Mouse (Mus musculus): ENCODE measurements around the gene Gas2l3. TPM values are rescaled to one million over a fixed set of nuclear protein-coding genes. Genes with fewer than 3 reads are reported as not detected.

The Gas2l3 gene
- total RNA-seq (2021), result 1 to 10 TPM; 2.3 to 2.8 TPM

DNA sequence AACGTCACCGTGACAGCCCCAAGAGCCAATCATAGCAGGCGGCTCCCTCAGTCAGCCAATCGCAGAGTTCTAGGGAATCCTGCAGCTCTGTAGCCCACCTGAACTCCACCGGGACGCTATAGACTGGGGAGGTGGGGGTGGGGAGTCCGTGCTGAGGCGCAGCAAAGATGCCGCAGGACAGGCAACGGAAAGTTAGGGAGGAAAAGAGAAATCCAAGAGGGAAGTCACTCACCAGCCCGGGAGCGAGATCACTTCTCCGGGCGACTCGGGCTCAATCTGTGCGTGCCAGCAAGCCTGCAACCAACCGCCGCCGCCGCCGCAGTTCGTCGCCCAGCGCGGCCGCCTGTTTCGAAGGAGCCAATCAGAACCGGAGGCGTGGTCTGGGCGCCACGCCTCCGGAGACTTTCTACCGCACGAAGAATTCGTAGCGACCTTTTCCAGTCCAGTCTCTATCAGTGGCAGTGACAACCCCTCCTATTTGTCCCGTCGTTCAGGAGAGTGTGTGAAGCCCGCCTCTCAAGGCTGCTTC is at the start of gene Gas2l3:
Gene Gas2l3, minus strand, starts transcription at position 345 of the 529 bp plus-strand sequence.
- DNase-seq, result peak; percentile 79 to 80

DNA sequence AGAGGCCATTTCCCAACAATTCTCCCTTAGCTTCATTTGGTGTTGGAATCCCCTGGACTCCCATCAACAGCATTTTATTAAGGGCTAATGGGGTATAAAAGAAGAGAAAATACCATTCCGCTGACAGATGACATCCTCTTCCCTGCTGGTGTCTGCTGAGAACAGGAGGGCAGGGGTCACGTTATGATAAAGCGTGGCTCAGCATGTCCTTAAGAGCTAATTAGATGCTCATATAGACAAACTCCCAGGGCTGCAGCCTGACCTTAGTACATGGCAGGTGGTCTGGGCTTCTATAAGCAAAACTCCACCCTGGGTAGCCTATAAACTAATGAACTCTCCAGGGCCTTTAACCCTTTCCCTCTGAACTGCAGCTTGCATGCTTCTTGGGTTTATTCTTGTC is 47.6 kb upstream of the Gas2l3 start:
- DNase-seq, result no peak

DNA sequence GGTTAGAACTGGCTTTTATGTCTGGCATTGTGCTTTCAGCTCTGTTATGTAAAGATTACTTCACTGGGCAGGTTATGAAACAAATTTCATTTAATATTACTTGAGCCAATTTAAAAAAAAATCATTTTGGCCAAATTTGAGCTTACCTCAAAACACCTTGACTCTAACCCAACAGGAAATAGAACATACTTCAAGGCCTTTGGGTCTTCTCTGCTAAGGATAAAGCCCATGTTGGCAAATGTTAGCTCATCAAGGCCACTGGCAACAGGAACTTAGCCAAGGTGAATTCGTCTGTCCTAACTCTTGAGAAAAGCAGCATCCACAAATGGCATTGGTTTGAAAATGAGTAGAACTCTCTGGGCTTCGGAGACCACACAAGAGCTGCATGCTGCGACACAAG is 46.5 kb upstream of the Gas2l3 start:
- no peak for DNase-seq

DNA sequence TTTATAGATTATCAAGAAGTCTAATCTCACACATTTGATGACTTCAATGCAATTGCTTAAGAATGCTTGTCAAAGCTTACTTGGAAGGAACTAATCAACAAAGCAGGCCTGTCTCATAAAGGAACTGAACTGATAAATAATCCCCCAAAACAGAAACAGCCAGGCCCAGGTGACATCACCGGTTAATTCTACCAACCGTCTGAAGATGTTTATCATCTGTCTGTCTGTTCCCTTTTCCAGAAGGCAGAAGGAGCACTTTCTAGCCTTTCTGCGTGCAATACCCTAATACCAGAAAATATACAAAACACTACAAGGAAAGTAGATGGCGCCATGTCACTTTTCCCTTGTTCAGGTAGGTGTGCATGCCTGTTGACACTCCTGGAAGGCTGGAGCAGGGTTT is 45.7 kb upstream of the Gas2l3 start:
- no peak for DNase-seq

DNA sequence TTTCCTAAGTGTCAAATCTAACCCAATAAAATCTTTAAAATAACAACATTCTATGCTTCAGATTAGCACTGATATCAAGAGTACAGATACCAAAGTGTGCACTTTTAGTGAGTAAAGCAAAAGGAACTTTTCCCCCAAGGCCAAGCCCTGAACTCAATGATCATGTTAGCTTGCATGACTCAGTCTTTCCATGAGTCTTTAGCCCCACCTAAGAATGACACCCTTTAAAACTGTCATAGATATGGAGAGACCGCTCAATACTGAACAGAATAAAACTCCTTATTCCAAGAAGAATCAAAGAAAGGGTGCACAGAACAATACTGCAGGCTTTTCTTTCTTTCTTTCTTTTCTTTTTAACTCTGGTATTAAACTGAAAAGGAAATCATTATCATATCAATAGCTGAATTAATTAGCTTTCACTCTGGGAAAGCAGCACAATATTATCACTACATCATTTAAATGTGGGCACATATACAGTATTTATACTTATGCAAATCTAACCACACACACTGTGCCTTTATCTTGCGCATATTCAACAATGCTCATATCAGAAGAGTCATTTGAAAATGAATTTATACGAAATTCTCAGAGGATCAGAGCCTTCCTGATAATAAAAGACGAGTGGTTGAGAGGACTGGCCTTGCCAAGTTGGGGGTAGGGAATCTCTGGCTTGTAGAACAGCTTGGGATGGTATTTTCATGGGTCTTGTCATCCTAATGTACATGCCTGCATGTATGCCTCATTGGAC is 43.4 kb upstream of the Gas2l3 start:
- no peak for DNase-seq

DNA sequence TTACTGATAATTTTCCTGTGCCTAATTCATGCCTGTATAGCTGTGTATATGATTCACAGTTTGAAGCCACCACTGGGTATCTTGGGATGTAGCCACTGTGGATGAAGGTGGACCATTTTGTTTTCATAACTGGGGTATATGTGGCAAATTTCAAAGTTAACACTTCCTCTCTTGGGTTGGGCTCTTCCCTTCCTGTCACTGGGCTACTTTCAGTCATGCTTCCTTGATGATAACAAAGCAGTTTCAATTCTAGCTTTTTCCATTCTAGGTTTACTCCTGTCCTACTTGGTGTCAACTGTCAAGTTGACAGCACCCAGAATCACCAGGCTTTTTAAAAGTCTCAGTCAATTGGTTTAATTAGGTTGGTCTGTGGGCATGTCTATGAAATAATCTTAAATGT is 41.1 kb upstream of the Gas2l3 start:
- no peak for DNase-seq

DNA sequence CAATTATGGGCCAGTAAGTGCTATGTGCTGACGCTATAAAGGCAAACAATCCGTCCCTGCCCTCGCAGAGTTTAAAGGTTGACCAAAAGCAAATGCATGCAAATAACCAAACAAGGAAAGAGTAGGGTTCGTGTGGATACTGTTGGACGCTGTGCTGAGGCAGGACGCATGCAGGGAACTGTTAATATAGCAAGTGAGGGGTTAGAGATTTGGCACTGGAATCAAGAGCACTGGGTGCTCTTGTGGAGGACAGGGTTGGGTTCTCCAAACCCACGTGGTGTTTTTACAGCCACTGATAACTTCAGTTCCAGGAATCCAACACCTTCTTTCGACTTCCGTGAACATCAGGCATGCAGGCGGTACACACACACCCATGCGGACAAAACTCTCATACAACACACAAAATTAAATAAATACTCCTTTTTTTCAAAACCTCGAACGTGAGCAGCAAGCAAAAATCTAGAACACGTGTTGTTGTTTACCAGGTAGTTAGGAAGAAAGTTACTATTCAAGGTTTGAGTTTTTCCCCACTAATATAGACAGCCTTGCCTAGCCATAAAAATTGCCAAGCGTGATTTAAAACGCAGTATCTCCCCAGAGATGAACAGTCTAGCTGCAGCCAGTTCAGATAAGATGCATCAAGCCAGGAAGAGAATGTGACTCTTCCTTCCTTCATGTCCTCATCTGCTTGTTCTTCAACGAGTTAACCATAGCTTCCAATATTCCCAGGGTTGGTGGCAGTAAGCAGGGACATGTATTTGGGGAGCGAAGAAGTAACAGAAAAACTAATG is 40.2 kb upstream of the Gas2l3 start:
- no peak for DNase-seq

DNA sequence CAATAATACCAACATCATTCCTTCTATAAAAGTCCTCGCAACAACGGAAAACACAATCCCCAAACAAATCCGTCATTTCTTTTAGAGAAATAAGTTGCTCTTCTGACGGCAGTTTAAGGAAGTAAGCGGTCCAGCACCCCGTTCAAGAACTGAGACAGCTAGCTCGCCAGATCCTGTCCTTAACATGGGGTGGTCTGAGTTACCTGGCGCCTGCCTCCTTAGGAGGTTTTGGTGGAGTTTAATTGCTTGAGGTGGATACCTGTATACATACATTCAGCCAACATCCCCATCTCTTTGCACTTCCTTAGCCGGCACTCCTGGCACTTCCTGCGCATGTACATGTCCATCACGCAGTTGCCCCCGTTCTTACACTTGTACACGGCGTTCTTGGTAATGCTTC is 39.3 kb upstream of the Gas2l3 start:
- DNase-seq, result no peak

DNA sequence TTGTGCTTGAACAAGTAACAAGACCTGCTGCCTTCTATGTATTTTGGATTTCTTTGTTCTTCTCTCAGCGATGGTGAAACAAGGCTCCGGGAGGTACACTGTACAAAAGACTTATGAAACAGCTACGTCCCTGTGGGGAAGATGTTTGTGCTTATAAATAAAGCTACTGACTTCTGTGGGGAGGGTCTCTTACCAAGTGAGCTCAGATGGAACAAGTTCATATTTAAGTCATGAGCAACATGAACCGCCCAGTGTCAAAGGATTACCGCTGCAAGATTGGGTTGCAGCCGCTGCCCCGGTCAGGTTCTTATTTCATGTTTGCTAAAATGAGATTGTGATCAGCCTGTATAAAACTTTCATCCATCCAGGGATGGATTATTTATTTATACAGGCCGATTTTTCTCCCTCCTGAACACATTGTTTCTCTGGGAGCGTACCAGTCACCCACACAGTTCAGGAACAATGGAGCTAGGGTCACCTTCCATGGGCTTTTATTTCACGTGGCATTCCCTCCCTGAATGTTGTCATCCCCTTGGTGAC is 38.4 kb upstream of the Gas2l3 start:
- no peak for DNase-seq

DNA sequence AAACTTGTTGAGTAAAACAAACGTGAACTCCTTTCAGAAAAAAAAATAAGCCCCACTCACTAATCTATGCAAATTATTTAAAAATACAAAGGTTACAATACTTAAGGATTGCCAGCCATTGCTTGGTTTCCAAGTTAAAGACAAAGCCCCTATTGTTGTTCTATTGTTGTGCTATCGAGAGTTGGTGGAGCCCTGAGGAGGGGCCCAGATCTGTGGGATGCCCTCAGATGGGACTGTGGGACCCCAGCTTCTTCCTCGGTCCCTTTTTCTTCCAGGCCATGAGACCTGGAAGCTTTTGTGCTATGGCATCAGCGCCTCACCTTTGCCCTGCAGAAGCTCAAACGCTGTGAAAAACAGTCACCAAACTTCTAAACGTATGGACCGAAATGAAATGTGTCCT is 37.9 kb upstream of the Gas2l3 start:
- DNase-seq, result no peak

DNA sequence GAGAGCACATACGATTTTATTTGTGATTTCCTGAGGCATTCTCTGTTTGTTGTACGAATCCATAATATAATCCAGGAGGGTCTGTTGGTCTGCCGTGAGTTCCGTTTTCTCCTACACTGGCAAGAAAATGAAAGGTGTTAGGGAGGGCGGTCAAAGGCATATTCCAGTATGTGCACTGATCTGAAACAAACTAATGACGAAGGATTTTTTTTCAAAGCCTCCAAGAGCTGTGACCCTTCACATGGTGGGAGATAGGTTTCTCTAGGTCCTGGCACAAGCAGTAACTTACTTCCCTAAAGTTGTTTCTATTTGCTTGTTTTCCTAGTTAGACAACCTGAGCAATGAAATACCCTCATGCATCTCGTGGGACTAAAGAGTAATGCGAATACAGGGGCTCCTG is 35.0 kb upstream of the Gas2l3 start:
- no peak for DNase-seq

DNA sequence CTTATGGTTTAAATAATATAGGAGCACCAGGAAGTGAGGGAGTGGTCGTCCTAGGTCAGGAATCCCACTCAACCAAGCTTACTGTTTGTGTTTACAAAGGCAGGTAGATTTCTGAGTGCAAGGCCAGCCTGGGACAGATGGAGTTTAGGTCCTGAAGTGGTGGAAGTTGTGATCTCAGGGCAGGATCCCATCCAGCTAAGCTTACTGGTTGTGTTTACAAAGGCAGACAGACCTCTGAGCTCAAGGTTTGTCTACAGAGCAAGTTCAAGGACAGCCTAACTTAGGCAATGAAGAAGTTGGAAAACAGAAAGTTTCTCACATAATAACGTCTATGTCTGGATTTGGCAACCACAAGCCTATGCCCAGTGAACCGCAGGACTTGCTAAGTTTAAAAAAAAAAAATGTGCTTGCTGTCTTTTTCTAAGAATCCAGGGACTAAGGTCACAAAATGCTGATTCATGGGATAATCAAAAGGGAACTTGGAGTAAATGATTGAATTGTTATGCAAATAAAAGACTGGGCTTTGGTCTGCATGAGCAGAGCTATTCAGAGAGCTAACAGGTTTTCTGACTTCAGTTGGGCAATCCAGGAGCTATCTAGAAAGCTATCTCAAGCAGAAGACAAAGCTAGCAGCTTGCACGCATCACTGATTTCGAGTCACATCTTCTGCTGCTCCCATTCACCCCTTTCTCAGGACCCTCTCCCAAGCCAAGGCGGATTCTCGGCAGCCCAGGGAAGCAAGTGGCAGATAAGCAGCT is 27.0 kb upstream of the Gas2l3 start:
- DNase-seq, result no peak

DNA sequence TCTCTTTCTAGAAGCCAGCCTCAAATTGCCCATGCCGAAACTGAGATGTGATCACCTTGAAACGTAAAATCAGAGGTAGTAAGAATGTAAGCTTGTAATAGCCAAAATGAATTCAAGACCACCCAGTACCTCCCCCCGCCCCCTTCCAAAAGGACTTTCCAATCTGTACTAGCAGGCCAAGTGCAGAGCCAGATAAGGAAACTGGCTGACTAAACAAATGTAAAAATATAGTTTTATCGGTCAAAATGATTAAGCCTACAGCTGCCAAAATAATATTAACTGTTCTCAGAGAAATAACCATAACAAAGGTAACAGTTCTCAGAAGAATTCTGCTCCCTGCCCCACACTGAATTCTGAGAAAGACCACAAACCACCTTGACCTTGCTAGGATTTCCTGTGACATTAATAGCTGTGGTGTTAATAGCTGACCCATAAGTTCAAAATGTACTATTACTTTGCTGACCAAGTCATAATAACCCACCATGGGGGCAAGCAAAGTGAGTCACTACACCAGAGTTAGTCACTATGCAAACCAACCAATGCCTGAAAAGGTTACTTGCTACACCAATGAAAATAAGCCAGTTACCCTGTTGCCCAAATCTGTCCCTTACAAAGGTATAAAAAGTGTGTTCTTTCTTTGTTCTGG is 21.1 kb upstream of the Gas2l3 start:
- DNase-seq, result no peak

DNA sequence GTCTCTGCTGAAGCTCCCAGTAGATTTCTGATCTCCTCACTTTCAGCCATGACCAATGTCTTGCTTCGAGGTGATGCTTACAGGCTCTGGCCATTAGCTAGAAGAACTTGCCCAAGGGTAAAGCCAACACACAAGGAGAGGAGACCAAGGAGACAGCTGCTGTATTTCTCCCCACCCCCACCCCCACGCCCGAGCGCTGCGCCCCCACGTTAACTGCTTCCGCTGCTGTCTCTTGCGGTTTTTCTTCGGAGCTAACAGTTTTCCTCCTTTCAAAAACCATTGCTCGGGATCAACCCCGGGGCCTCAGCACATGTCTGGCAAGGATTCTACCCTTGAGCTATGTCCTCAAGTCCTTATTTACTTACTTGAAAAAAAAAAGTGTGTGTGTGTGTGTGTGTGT is 19.1 kb upstream of the Gas2l3 start:
- no peak for DNase-seq

DNA sequence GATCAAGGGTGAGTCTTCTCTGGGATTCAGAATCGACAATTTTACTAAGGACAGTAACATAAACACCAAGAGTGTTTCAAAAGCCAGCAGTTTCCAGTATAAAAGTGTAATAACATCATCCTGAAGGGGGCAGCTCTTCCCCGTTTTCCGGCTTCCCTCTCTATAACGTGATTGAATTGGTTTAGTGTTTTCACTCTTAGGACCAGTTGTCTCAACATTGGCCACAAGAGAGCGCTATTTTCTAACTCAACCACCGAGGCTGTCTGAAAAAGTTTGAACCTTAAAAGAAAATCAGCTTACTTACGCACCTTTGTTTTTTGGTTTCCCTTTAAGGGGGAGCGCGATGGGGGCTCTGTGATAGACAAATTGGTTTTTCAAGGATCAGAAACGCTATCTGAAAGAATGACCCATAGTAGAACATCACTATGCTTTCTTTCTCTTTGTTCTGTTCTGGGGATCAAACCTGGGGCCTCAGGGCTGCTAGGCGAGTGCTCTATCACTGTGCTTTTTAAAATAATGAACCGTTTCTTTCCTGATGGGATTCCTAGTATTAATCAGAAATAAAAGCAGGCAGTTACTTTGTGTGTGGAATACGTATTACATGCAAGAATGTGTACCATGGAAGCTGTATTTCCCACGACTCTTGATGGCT is 18.2 kb upstream of the Gas2l3 start:
- DNase-seq, result peak; percentile 49 to 80

DNA sequence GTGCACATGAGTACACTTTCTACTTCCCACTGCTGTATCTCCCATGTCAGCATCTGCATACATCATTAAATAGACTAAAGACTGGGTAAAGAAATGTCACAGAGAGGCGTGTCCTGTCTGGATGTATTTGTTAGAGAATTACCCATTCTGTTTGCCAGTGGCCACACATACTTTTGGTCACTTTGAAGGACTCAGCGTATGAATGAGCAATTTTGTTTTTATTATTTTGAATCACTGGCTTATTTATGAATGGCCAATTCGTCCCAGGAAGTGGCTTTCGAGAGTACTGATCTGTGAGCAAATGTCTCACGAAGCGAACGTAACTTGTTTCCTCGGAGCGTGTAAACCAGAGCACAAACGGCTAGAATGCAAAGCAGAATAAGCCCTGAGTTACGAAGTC is 17.2 kb upstream of the Gas2l3 start:
- no peak for DNase-seq

DNA sequence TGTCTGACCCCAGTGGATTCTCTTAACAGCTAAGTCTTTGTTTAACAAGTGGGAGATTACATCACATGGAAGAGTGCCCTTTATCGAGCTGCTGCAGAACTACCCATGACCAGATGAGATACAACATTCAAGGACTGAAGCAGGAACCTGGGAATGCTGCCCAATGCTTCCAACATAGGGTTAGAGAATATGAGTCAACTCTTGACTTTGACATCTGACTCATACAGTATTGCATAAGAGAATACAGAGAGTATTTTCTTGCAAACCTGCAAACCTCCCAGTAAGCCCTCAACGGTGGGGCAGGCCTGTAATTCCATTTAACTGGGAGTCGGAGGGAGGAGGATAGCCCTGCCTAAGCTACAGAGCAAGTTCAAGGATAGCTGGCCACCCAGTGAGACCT is 15.0 kb upstream of the Gas2l3 start:
- DNase-seq, result no peak

DNA sequence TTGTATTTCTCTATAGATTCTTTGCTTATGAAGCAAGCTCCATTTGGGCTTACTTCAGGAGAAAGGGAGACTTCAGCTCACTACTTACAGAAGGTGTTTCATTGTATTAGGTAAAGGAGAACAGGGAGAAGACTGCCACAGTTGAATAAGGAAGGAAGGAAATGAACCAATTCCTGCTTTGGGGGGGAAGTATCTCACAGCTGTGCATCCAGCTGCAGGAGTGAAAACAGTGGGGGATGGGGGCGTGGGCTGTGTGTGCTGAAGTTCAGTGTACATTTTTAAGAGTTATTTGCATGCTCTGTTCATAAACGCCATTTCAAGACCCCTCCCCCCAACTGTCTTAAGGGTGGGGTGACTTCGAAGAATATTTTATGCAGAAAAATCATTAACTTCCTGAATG is 10.0 kb upstream of the Gas2l3 start:
- DNase-seq, result no peak

DNA sequence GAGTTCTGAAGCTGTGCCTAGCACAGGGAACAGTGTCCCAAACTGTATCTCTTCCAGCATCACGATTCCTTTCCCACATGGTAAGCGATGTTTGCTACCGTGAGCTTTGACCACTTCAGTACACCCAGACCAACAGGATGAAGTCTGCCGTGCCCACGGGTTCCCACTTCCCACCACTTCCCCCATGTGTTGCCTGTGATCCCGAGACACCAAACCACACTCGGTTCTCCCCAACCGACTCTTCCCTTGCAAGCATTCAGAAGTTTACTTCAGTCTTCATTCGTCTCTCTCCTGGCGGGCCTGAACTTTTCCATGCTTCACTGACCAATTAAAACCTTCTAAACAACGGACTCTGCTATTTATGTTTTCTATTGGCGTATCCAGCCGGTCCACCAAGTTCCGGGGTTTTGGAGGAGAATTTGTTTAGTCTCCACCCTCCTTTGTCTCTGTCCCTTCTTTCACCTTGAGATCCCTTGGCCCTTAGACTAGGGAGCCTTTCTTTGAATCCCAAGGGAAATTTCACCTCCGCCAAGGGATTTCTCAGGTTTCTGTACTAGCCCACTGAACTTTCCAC is 9.4 kb upstream of the Gas2l3 start:
- DNase-seq, result no peak

DNA sequence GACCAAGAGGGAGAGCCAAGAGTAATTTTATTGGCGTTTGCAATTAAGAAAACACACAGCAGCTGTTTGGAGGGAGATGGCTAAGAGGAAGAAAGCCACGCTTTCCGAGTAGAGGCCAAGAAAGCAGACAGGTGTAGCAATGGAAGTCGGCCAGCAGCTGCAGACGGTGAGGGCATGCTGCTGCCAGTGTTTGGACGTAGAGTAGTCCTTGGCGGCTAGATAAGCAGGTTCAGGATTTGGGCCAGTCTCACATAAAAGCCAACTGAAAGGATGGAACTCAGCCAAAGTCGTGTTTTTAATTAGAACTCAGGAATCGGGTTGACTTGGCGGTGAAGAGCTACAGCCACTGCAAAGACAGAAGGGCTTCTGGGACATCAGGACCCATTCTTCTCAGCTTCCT is 6.6 kb upstream of the Gas2l3 start:
- no peak for DNase-seq

DNA sequence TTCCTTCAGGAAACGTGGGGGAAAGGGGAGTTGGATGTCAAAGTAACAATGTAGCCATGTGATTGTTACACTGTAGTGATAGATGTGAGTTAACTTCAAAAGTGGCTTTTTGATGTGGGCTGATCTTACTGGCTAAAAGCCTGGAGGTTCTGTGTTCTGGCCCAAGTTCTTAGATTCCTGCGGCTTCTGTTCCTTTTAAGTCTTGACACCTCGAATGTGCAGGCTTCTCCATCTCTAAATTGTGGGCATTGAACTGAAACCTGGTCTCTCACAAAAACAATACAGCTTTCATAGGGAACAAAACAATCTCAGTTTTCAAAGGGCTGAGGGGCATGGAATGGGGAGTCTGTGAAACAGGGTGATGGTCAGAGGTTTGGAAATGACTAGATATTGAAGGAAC is 614 bp upstream of the Gas2l3 start:
- DNase-seq, result no peak

Measured in layer of hippocampus, postnatal 36 days (tissue).